Mouse (Mus musculus): ENCODE data around the gene Mpo. TPM values are rescaled to one million over a fixed set of nuclear protein-coding genes. Genes with fewer than 3 reads are reported as not detected.
A peak's percentile ranks its signal among the peaks of the same experiment; 100 is the strongest.

Mpo gene
- polyA plus RNA-seq, 1 experiment from 2014 or later: 0.08 TPM

- peaks cover 31% of the 10 kb centered on the region for H3K4me1 ChIP-seq (ENCODE audit: control insufficient read depth, insufficient read depth, low read length)
- peak overlapping the region; percentile 72; the same call in 1 of the 2 replicates for H3K27ac ChIP-seq (ENCODE audit: low read length)
- WGBS: 69% methylated on average over 14 of the region's 14 CpGs
- ATAC-seq: no peak
- H3K27me3 ChIP-seq (ENCODE audit: control insufficient read depth, insufficient read depth, low read depth, low read length): no peaks in the 10 kb centered on the region
- no peaks in the 10 kb centered on the region for H3K9me3 ChIP-seq (replicated peaks; ENCODE audit: control insufficient read depth, low read length, poor library complexity, severe bottlenecking)
- H3K9ac ChIP-seq (ENCODE audit: low read depth, low read length): peak overlapping the region; percentile 84
- peak overlapping the region; percentile 90 for H3K4me2 ChIP-seq (ENCODE audit: low read length)
- H3K4me3 ChIP-seq (ENCODE audit: low read depth, low read length): peak overlapping the region; percentile 54
- H3K36me3 ChIP-seq (ENCODE audit: control insufficient read depth, insufficient read depth, low read length): peaks cover 6% of the 10 kb centered on the region; the same call in 1 of the 2 replicates
Observed at GRCm38 (mm10) chr11:87761806-87762701, 31.3 kb upstream of the Mpo start.

GRCm38 (mm10) chr11:87762702-87763385 is 30.5 kb upstream of the Mpo start:
- 41% methylated on average over 12 of the region's 12 CpGs for WGBS
- no peak for ATAC-seq
- Histone ChIP-seq H3K27me3 (ENCODE audit: control insufficient read depth, insufficient read depth, low read depth, low read length) (no peaks in the 10 kb centered on the region), H3K36me3 (ENCODE audit: control insufficient read depth, insufficient read depth, low read length) (peaks cover 6% of the 10 kb centered on the region; the same call in 1 of the 2 replicates), H3K9ac (ENCODE audit: low read depth, low read length) (peak overlapping the region; percentile 84), H3K4me1 (ENCODE audit: control insufficient read depth, insufficient read depth, low read length) (peaks cover 31% of the 10 kb centered on the region), H3K4me3 (ENCODE audit: low read depth, low read length) (peak overlapping the region; percentile 54), H3K27ac (ENCODE audit: low read length) (peak overlapping the region; percentile 72), H3K9me3 (replicated peaks; ENCODE audit: control insufficient read depth, low read length, poor library complexity, severe bottlenecking) (no peaks in the 10 kb centered on the region), H3K4me2 (ENCODE audit: low read length) (peak overlapping the region; percentile 90)

GRCm38 (mm10) chr11:87763511-87763987 is 29.8 kb upstream of the Mpo start:
- peak; percentile 53 for ATAC-seq
- Histone ChIP-seq H3K4me2 (ENCODE audit: low read length) (peak overlapping the region; percentile 90), H3K9ac (ENCODE audit: low read depth, low read length) (peak overlapping the region; percentile 84), H3K27ac (ENCODE audit: low read length) (peak overlapping the region; percentile 72), H3K36me3 (ENCODE audit: control insufficient read depth, insufficient read depth, low read length) (peaks cover 6% of the 10 kb centered on the region; the same call in 1 of the 2 replicates), H3K4me1 (ENCODE audit: control insufficient read depth, insufficient read depth, low read length) (peaks cover 31% of the 10 kb centered on the region), H3K27me3 (ENCODE audit: control insufficient read depth, insufficient read depth, low read depth, low read length) (no peaks in the 10 kb centered on the region), H3K4me3 (ENCODE audit: low read depth, low read length) (peak overlapping the region; percentile 54), H3K9me3 (replicated peaks; ENCODE audit: control insufficient read depth, low read length, poor library complexity, severe bottlenecking) (no peaks in the 10 kb centered on the region)
- under 1% methylated on average over 17 of the region's 17 CpGs for WGBS

- H3K4me2 ChIP-seq (ENCODE audit: low read length): peak overlapping the region; percentile 90
- peak overlapping the region; percentile 54 for H3K4me3 ChIP-seq (ENCODE audit: low read depth, low read length)
- H3K36me3 ChIP-seq (ENCODE audit: control insufficient read depth, insufficient read depth, low read length): peaks cover 10% of the 10 kb centered on the region; the same call in 1 of the 2 replicates
- H3K9me3 ChIP-seq (replicated peaks; ENCODE audit: control insufficient read depth, low read length, poor library complexity, severe bottlenecking): no peaks in the 10 kb centered on the region
- H3K4me1 ChIP-seq (ENCODE audit: control insufficient read depth, insufficient read depth, low read length): peaks cover 31% of the 10 kb centered on the region
- peak overlapping the region; percentile 84 for H3K9ac ChIP-seq (ENCODE audit: low read depth, low read length)
- no peaks in the 10 kb centered on the region for H3K27me3 ChIP-seq (ENCODE audit: control insufficient read depth, insufficient read depth, low read depth, low read length)
- under 1% methylated on average over 64 of the region's 65 CpGs for WGBS
- ATAC-seq: peak; percentile 52
- H3K27ac ChIP-seq (ENCODE audit: low read length): peak overlapping the region; percentile 72
Observed at GRCm38 (mm10) chr11:87763988-87764876, 29.1 kb upstream of the Mpo start.

- 93% methylated on average over 4 of the region's 4 CpGs for WGBS
- Histone ChIP-seq H3K4me2 (ENCODE audit: low read length) (no peak overlapping the region), H3K27me3 (ENCODE audit: control insufficient read depth, insufficient read depth, low read depth, low read length) (no peaks in the 10 kb centered on the region), H3K27ac (ENCODE audit: low read length) (no peak overlapping the region), H3K4me1 (ENCODE audit: control insufficient read depth, insufficient read depth, low read length) (peaks cover 8% of the 10 kb centered on the region), H3K4me3 (ENCODE audit: low read depth, low read length) (no peak overlapping the region), H3K36me3 (ENCODE audit: control insufficient read depth, insufficient read depth, low read length) (peaks cover 30% of the 10 kb centered on the region), H3K9ac (ENCODE audit: low read depth, low read length) (no peak overlapping the region), H3K9me3 (replicated peaks; ENCODE audit: control insufficient read depth, low read length, poor library complexity, severe bottlenecking) (no peaks in the 10 kb centered on the region)
- ATAC-seq: no peak
Observed at GRCm38 (mm10) chr11:87768745-87769144, 24.6 kb upstream of the Mpo start.

GRCm38 (mm10) chr11:87770989-87771388 is 22.4 kb upstream of the Mpo start:
- ATAC-seq: no peak
- Histone ChIP-seq H3K9me3 (replicated peaks; ENCODE audit: control insufficient read depth, low read length, poor library complexity, severe bottlenecking) (no peaks in the 10 kb centered on the region), H3K4me3 (ENCODE audit: low read depth, low read length) (no peak overlapping the region), H3K36me3 (ENCODE audit: control insufficient read depth, insufficient read depth, low read length) (peaks cover 37% of the 10 kb centered on the region), H3K9ac (ENCODE audit: low read depth, low read length) (no peak overlapping the region), H3K27me3 (ENCODE audit: control insufficient read depth, insufficient read depth, low read depth, low read length) (no peaks in the 10 kb centered on the region), H3K4me1 (ENCODE audit: control insufficient read depth, insufficient read depth, low read length) (no peaks in the 10 kb centered on the region), H3K4me2 (ENCODE audit: low read length) (no peak overlapping the region), H3K27ac (ENCODE audit: low read length) (no peak overlapping the region)
- WGBS: 56% methylated on average over 3 of the region's 3 CpGs

- Histone ChIP-seq H3K36me3 (ENCODE audit: control insufficient read depth, insufficient read depth, low read length) (peaks cover 40% of the 10 kb centered on the region), H3K4me1 (ENCODE audit: control insufficient read depth, insufficient read depth, low read length) (no peaks in the 10 kb centered on the region), H3K27me3 (ENCODE audit: control insufficient read depth, insufficient read depth, low read depth, low read length) (no peaks in the 10 kb centered on the region), H3K9me3 (replicated peaks; ENCODE audit: control insufficient read depth, low read length, poor library complexity, severe bottlenecking) (no peaks in the 10 kb centered on the region), H3K27ac (ENCODE audit: low read length) (no peak overlapping the region), H3K4me3 (ENCODE audit: low read depth, low read length) (no peak overlapping the region), H3K9ac (ENCODE audit: low read depth, low read length) (no peak overlapping the region), H3K4me2 (ENCODE audit: low read length) (no peak overlapping the region)
- 93% methylated on average over 3 of the region's 3 CpGs for WGBS
- ATAC-seq: no peak
Observed at GRCm38 (mm10) chr11:87772354-87772753, 21.0 kb upstream of the Mpo start.

GRCm38 (mm10) chr11:87778100-87778765 is 15.1 kb upstream of the Mpo start:
- H3K9me3 ChIP-seq (replicated peaks; ENCODE audit: control insufficient read depth, low read length, poor library complexity, severe bottlenecking): no peaks in the 10 kb centered on the region
- H3K27ac ChIP-seq (ENCODE audit: low read length): no peak overlapping the region
- peak overlapping the region; percentile 47 for H3K4me2 ChIP-seq (ENCODE audit: low read length)
- H3K36me3 ChIP-seq (ENCODE audit: control insufficient read depth, insufficient read depth, low read length): peaks cover 38% of the 10 kb centered on the region
- H3K9ac ChIP-seq (ENCODE audit: low read depth, low read length): peak overlapping the region; percentile 57
- peak overlapping the region; percentile 21 for H3K4me3 ChIP-seq (ENCODE audit: low read depth, low read length)
- no peaks in the 10 kb centered on the region for H3K27me3 ChIP-seq (ENCODE audit: control insufficient read depth, insufficient read depth, low read depth, low read length)
- peak; percentile 47 for ATAC-seq
- WGBS: 11% methylated on average over 31 of the region's 32 CpGs
- no peaks in the 10 kb centered on the region; the same call in 1 of the 2 replicates for H3K4me1 ChIP-seq (ENCODE audit: control insufficient read depth, insufficient read depth, low read length)
